Mouse (Mus musculus): Measurements from ENCODE around the gene Heatr9.

Heatr9 gene

GRCm38 (mm10) chr11:83522075-83522474, at the start of gene Heatr9:
Gene Heatr9 (minus strand): TSS chr11:83522175.
- DNase-seq (ENCODE audit: low read depth, low spot score): no peak

- no peak for DNase-seq (ENCODE audit: low read depth, low spot score)
Measured at GRCm38 (mm10) chr11:83570189-83570588, 48.2 kb upstream of the Heatr9 start.

- DNase-seq (ENCODE audit: low read depth, low spot score): no peak
Measured at GRCm38 (mm10) chr11:83569249-83569648, 47.3 kb upstream of the Heatr9 start.

- no peak for DNase-seq (ENCODE audit: low read depth, low spot score)
Measured at GRCm38 (mm10) chr11:83568786-83569185, 46.8 kb upstream of the Heatr9 start.

GRCm38 (mm10) chr11:83568061-83568460, 46.1 kb upstream of the Heatr9 start:
- no peak for DNase-seq (ENCODE audit: low read depth, low spot score)

GRCm38 (mm10) chr11:83567311-83567710, 45.3 kb upstream of the Heatr9 start:
- DNase-seq (ENCODE audit: low read depth, low spot score): no peak

GRCm38 (mm10) chr11:83566617-83567016, 44.6 kb upstream of the Heatr9 start:
- no peak for DNase-seq (ENCODE audit: low read depth, low spot score)

GRCm38 (mm10) chr11:83563754-83564153, 41.8 kb upstream of the Heatr9 start:
- DNase-seq (ENCODE audit: low read depth, low spot score): no peak

GRCm38 (mm10) chr11:83562311-83562887, 40.4 kb upstream of the Heatr9 start:
- no peak for DNase-seq (ENCODE audit: low read depth, low spot score)

GRCm38 (mm10) chr11:83560405-83560804, 38.4 kb upstream of the Heatr9 start:
- no peak for DNase-seq (ENCODE audit: low read depth, low spot score)

- DNase-seq (ENCODE audit: low read depth, low spot score): no peak
Measured at GRCm38 (mm10) chr11:83557074-83557473, 35.1 kb upstream of the Heatr9 start.

- DNase-seq (ENCODE audit: low read depth, low spot score): peak; percentile 52
Measured at GRCm38 (mm10) chr11:83556085-83556781, 34.3 kb upstream of the Heatr9 start.

GRCm38 (mm10) chr11:83551668-83552067, 29.7 kb upstream of the Heatr9 start:
- DNase-seq (ENCODE audit: low read depth, low spot score): no peak

- DNase-seq (ENCODE audit: low read depth, low spot score): peak; percentile 24
Measured at GRCm38 (mm10) chr11:83551037-83551436, 29.1 kb upstream of the Heatr9 start.

- peak; percentile 76 for DNase-seq (ENCODE audit: low read depth, low spot score)
Measured at GRCm38 (mm10) chr11:83550186-83550632, 28.2 kb upstream of the Heatr9 start.

GRCm38 (mm10) chr11:83544214-83544613, 22.2 kb upstream of the Heatr9 start:
- no peak for DNase-seq (ENCODE audit: low read depth, low spot score)

GRCm38 (mm10) chr11:83541415-83541814, 19.4 kb upstream of the Heatr9 start:
- no peak for DNase-seq (ENCODE audit: low read depth, low spot score)

GRCm38 (mm10) chr11:83540931-83541330, 19.0 kb upstream of the Heatr9 start:
- peak; percentile 47 for DNase-seq (ENCODE audit: low read depth, low spot score)

- DNase-seq (ENCODE audit: low read depth, low spot score): no peak
Measured at GRCm38 (mm10) chr11:83538705-83539314, 16.8 kb upstream of the Heatr9 start.

- peak; percentile 56 for DNase-seq (ENCODE audit: low read depth, low spot score)
Measured at GRCm38 (mm10) chr11:83536831-83537230, 14.9 kb upstream of the Heatr9 start.

- DNase-seq (ENCODE audit: low read depth, low spot score): peak; percentile 74
Measured at GRCm38 (mm10) chr11:83534609-83535423, 12.8 kb upstream of the Heatr9 start.

- DNase-seq (ENCODE audit: low read depth, low spot score): peak; percentile 41
Measured at GRCm38 (mm10) chr11:83534143-83534542, 12.2 kb upstream of the Heatr9 start.
